Mouse (Mus musculus): ENCODE data around the gene Pdzd2. TPM values are rescaled to one million over a fixed set of nuclear protein-coding genes. Genes with fewer than 3 reads are reported as not detected.

Pdzd2 gene
- polyA plus RNA-seq, 1 experiment, result 125 TPM

GRCm38 (mm10) chr15:12680750-12681149 lies 59.0 kb downstream of the Pdzd2 start:
- DNase-seq, result no peak
- WGBS, result 40% methylated on average over 7 of the region's 7 CpGs
- no peak overlapping the region for H3K4me3 ChIP-seq (replicated peaks; ENCODE audit: extremely low read depth, low read depth, low read length)
- no peak for TF ChIP-seq CTCF (IDR thresholded peaks at IDR 0.05; ENCODE audit: insufficient read depth, low read length)
- TF ChIP-seq POLR2A (IDR thresholded peaks at IDR 0.05; ENCODE audit: borderline replicate concordance, extremely low read depth, low read depth, low read length), result no peak
- H3K4me1 ChIP-seq (ENCODE audit: control insufficient read depth, insufficient read depth, low read length), result no peaks in the 10 kb centered on the region

- no peak overlapping the region for H3K4me3 ChIP-seq (replicated peaks; ENCODE audit: extremely low read depth, low read depth, low read length)
- no peaks in the 10 kb centered on the region for H3K4me1 ChIP-seq (ENCODE audit: control insufficient read depth, insufficient read depth, low read length)
- DNase-seq, result no peak
- 72% methylated on average over 6 of the region's 6 CpGs for WGBS
- TF ChIP-seq POLR2A (IDR thresholded peaks at IDR 0.05; ENCODE audit: borderline replicate concordance, extremely low read depth, low read depth, low read length) (no peak), CTCF (IDR thresholded peaks at IDR 0.05; ENCODE audit: insufficient read depth, low read length) (no peak)
Observed at GRCm38 (mm10) chr15:12679996-12680395, 59.7 kb downstream of the Pdzd2 start.

- Histone ChIP-seq H3K4me1 (ENCODE audit: control insufficient read depth, insufficient read depth, low read length) (no peaks in the 10 kb centered on the region), H3K4me3 (replicated peaks; ENCODE audit: extremely low read depth, low read depth, low read length) (no peak overlapping the region)
- TF ChIP-seq CTCF (IDR thresholded peaks at IDR 0.05; ENCODE audit: insufficient read depth, low read length), result no peak
- no peak for TF ChIP-seq POLR2A (IDR thresholded peaks at IDR 0.05; ENCODE audit: borderline replicate concordance, extremely low read depth, low read depth, low read length)
- no peak for DNase-seq
- 49% methylated on average over 2 of the region's 2 CpGs for WGBS
Observed at GRCm38 (mm10) chr15:12678540-12679112, 61.1 kb downstream of the Pdzd2 start.

- DNase-seq, result no peak
- TF ChIP-seq POLR2A (IDR thresholded peaks at IDR 0.05; ENCODE audit: borderline replicate concordance, extremely low read depth, low read depth, low read length) (no peak), CTCF (IDR thresholded peaks at IDR 0.05; ENCODE audit: insufficient read depth, low read length) (no peak)
- Histone ChIP-seq H3K4me3 (replicated peaks; ENCODE audit: extremely low read depth, low read depth, low read length) (no peak overlapping the region), H3K4me1 (ENCODE audit: control insufficient read depth, insufficient read depth, low read length) (no peaks in the 10 kb centered on the region)
- 76% methylated on average over 3 of the region's 3 CpGs for WGBS
Observed at GRCm38 (mm10) chr15:12675366-12675765, 64.4 kb downstream of the Pdzd2 start.

- Histone ChIP-seq H3K4me1 (ENCODE audit: control insufficient read depth, insufficient read depth, low read length) (no peaks in the 10 kb centered on the region), H3K4me3 (replicated peaks; ENCODE audit: extremely low read depth, low read depth, low read length) (no peak overlapping the region)
- 86% methylated on average over 5 of the region's 5 CpGs for WGBS
- DNase-seq, result no peak
- TF ChIP-seq POLR2A (IDR thresholded peaks at IDR 0.05; ENCODE audit: borderline replicate concordance, extremely low read depth, low read depth, low read length), result no peak
Observed at GRCm38 (mm10) chr15:12674026-12674425, 65.7 kb downstream of the Pdzd2 start.

- H3K4me1 ChIP-seq (ENCODE audit: control insufficient read depth, insufficient read depth, low read length), result no peaks in the 10 kb centered on the region
- DNase-seq, result no peak
- 43% methylated on average over 21 of the region's 21 CpGs for WGBS
- H3K4me3 ChIP-seq (replicated peaks; ENCODE audit: extremely low read depth, low read depth, low read length), result peak overlapping the region; percentile 28
- TF ChIP-seq CTCF (IDR thresholded peaks at IDR 0.05; ENCODE audit: insufficient read depth, low read length), result no peak
- TF ChIP-seq POLR2A (IDR thresholded peaks at IDR 0.05; ENCODE audit: borderline replicate concordance, extremely low read depth, low read depth, low read length), result no peak
Observed at GRCm38 (mm10) chr15:12667760-12668520, 71.8 kb downstream of the Pdzd2 start.

GRCm38 (mm10) chr15:12665946-12666345 lies 73.8 kb downstream of the Pdzd2 start:
- no peak for DNase-seq
- TF ChIP-seq POLR2A (IDR thresholded peaks at IDR 0.05; ENCODE audit: borderline replicate concordance, extremely low read depth, low read depth, low read length), result no peak
- no peak for TF ChIP-seq CTCF (IDR thresholded peaks at IDR 0.05; ENCODE audit: insufficient read depth, low read length)
- 90% methylated on average over 6 of the region's 6 CpGs for WGBS
- Histone ChIP-seq H3K4me1 (ENCODE audit: control insufficient read depth, insufficient read depth, low read length) (no peaks in the 10 kb centered on the region), H3K4me3 (replicated peaks; ENCODE audit: extremely low read depth, low read depth, low read length) (no peak overlapping the region)

GRCm38 (mm10) chr15:12663351-12663750 lies 76.4 kb downstream of the Pdzd2 start:
- H3K4me1 ChIP-seq (ENCODE audit: control insufficient read depth, insufficient read depth, low read length), result no peaks in the 10 kb centered on the region
- no peak for DNase-seq
- WGBS, result 93% methylated on average over 9 of the region's 9 CpGs
- TF ChIP-seq CTCF (IDR thresholded peaks at IDR 0.05; ENCODE audit: insufficient read depth, low read length) (no peak), POLR2A (IDR thresholded peaks at IDR 0.05; ENCODE audit: borderline replicate concordance, extremely low read depth, low read depth, low read length) (no peak)
- no peak overlapping the region for H3K4me3 ChIP-seq (replicated peaks; ENCODE audit: extremely low read depth, low read depth, low read length)

GRCm38 (mm10) chr15:12660320-12660719 lies 79.4 kb downstream of the Pdzd2 start:
- no peak overlapping the region for H3K4me3 ChIP-seq (replicated peaks; ENCODE audit: extremely low read depth, low read depth, low read length)
- H3K4me1 ChIP-seq (ENCODE audit: control insufficient read depth, insufficient read depth, low read length), result no peaks in the 10 kb centered on the region
- TF ChIP-seq POLR2A (IDR thresholded peaks at IDR 0.05; ENCODE audit: borderline replicate concordance, extremely low read depth, low read depth, low read length) (no peak), CTCF (IDR thresholded peaks at IDR 0.05; ENCODE audit: insufficient read depth, low read length) (no peak)
- DNase-seq, result no peak
- WGBS, result 86% methylated on average over 9 of the region's 9 CpGs

Data from lung, adult 2 months (tissue).